Mouse (Mus musculus): ENCODE data around the gene Il16. TPM values are rescaled to one million over a fixed set of nuclear protein-coding genes. Genes with fewer than 3 reads are reported as not detected.

Gene Il16
- polyA plus RNA-seq, 1 experiment from 2014 or later = 2.5 TPM

GRCm38 (mm10) chr7:83644761-83645160 is 100.8 kb downstream of the Il16 start:
- 0 out of 2 replicates have a peak, but pooled peaks cover 2% of the 10 kb centered on the region for H3K4me1 ChIP-seq (replicated peaks; ENCODE audit: control insufficient read depth, insufficient read depth, low read length)
- no peaks in the 10 kb centered on the region for H3K27me3 ChIP-seq (replicated peaks; ENCODE audit: control insufficient read depth, insufficient read depth, low read length)
- H3K9me3 ChIP-seq (ENCODE audit: control insufficient read depth) = no peaks in the 10 kb centered on the region
- TF ChIP-seq CTCF (IDR thresholded peaks at IDR 0.05; ENCODE audit: low read depth) = no peak
- H3K27ac ChIP-seq (ENCODE audit: low read depth, low read length) = no peak overlapping the region
- no peak overlapping the region for H3K4me2 ChIP-seq (replicated peaks; ENCODE audit: low read depth)
- WGBS = 94% methylated on average over 2 of the region's 2 CpGs
- H3K36me3 ChIP-seq (ENCODE audit: control insufficient read depth, insufficient read depth) = peaks cover 35% of the 10 kb centered on the region
- no peak for ATAC-seq
- H3K9ac ChIP-seq (ENCODE audit: low read depth, low read length) = no peak overlapping the region
- no peak overlapping the region for H3K4me3 ChIP-seq (ENCODE audit: low read depth, low read length)

- H3K4me1 ChIP-seq (replicated peaks; ENCODE audit: control insufficient read depth, insufficient read depth, low read length) = 0 out of 2 replicates have a peak, but pooled peaks cover 2% of the 10 kb centered on the region
- 57% methylated on average over 6 of the region's 6 CpGs for WGBS
- no peak overlapping the region for H3K4me2 ChIP-seq (replicated peaks; ENCODE audit: low read depth)
- no peak for TF ChIP-seq CTCF (IDR thresholded peaks at IDR 0.05; ENCODE audit: low read depth)
- no peaks in the 10 kb centered on the region for H3K27me3 ChIP-seq (replicated peaks; ENCODE audit: control insufficient read depth, insufficient read depth, low read length)
- no peak overlapping the region for H3K4me3 ChIP-seq (ENCODE audit: low read depth, low read length)
- no peak overlapping the region for H3K9ac ChIP-seq (ENCODE audit: low read depth, low read length)
- H3K36me3 ChIP-seq (ENCODE audit: control insufficient read depth, insufficient read depth) = peaks cover 44% of the 10 kb centered on the region
- no peak for ATAC-seq
- no peaks in the 10 kb centered on the region for H3K9me3 ChIP-seq (ENCODE audit: control insufficient read depth)
- no peak overlapping the region for H3K27ac ChIP-seq (ENCODE audit: low read depth, low read length)
Measured at GRCm38 (mm10) chr7:83643581-83643980, 101.9 kb downstream of the Il16 start.

- no peaks in the 10 kb centered on the region for H3K27me3 ChIP-seq (replicated peaks; ENCODE audit: control insufficient read depth, insufficient read depth, low read length)
- H3K9ac ChIP-seq (ENCODE audit: low read depth, low read length) = no peak overlapping the region
- no peak overlapping the region for H3K4me3 ChIP-seq (ENCODE audit: low read depth, low read length)
- H3K27ac ChIP-seq (ENCODE audit: low read depth, low read length) = no peak overlapping the region
- 60% methylated on average over 2 of the region's 2 CpGs for WGBS
- H3K4me1 ChIP-seq (replicated peaks; ENCODE audit: control insufficient read depth, insufficient read depth, low read length) = peaks cover 3% of the 10 kb centered on the region; the same call in 1 of the 2 replicates
- no peak for TF ChIP-seq CTCF (IDR thresholded peaks at IDR 0.05; ENCODE audit: low read depth)
- H3K9me3 ChIP-seq (ENCODE audit: control insufficient read depth) = no peaks in the 10 kb centered on the region
- H3K36me3 ChIP-seq (ENCODE audit: control insufficient read depth, insufficient read depth) = peaks cover 66% of the 10 kb centered on the region
- H3K4me2 ChIP-seq (replicated peaks; ENCODE audit: low read depth) = no peak overlapping the region
- ATAC-seq = no peak
Measured at GRCm38 (mm10) chr7:83641163-83641562, 104.4 kb downstream of the Il16 start.

- peaks cover 69% of the 10 kb centered on the region for H3K36me3 ChIP-seq (ENCODE audit: control insufficient read depth, insufficient read depth)
- H3K27ac ChIP-seq (ENCODE audit: low read depth, low read length) = no peak overlapping the region
- no peaks in the 10 kb centered on the region for H3K9me3 ChIP-seq (ENCODE audit: control insufficient read depth)
- H3K4me2 ChIP-seq (replicated peaks; ENCODE audit: low read depth) = no peak overlapping the region
- whole genome bisulfite sequencing = 85% methylated on average over 5 of the region's 5 CpGs
- H3K27me3 ChIP-seq (replicated peaks; ENCODE audit: control insufficient read depth, insufficient read depth, low read length) = no peaks in the 10 kb centered on the region
- no peak overlapping the region for H3K9ac ChIP-seq (ENCODE audit: low read depth, low read length)
- H3K4me1 ChIP-seq (replicated peaks; ENCODE audit: control insufficient read depth, insufficient read depth, low read length) = peaks cover 3% of the 10 kb centered on the region; the same call in 1 of the 2 replicates
- no peak for ATAC-seq
- TF ChIP-seq CTCF (IDR thresholded peaks at IDR 0.05; ENCODE audit: low read depth) = no peak
- H3K4me3 ChIP-seq (ENCODE audit: low read depth, low read length) = no peak overlapping the region
Measured at GRCm38 (mm10) chr7:83640581-83640980, 104.9 kb downstream of the Il16 start.

GRCm38 (mm10) chr7:83639084-83639483 is 106.4 kb downstream of the Il16 start:
- ATAC-seq = peak; percentile 16; the same call in 1 of the 2 replicates
- no peak overlapping the region for H3K27ac ChIP-seq (ENCODE audit: low read depth, low read length)
- H3K36me3 ChIP-seq (ENCODE audit: control insufficient read depth, insufficient read depth) = peaks cover 69% of the 10 kb centered on the region
- no peak overlapping the region for H3K4me2 ChIP-seq (replicated peaks; ENCODE audit: low read depth)
- H3K4me3 ChIP-seq (ENCODE audit: low read depth, low read length) = no peak overlapping the region
- no peaks in the 10 kb centered on the region for H3K9me3 ChIP-seq (ENCODE audit: control insufficient read depth)
- no peak for TF ChIP-seq CTCF (IDR thresholded peaks at IDR 0.05; ENCODE audit: low read depth)
- H3K27me3 ChIP-seq (replicated peaks; ENCODE audit: control insufficient read depth, insufficient read depth, low read length) = no peaks in the 10 kb centered on the region
- peaks cover 8% of the 10 kb centered on the region; the same call in 1 of the 2 replicates for H3K4me1 ChIP-seq (replicated peaks; ENCODE audit: control insufficient read depth, insufficient read depth, low read length)
- 44% methylated on average over 3 of the region's 3 CpGs for WGBS
- no peak overlapping the region for H3K9ac ChIP-seq (ENCODE audit: low read depth, low read length)

GRCm38 (mm10) chr7:83637781-83638583 is 107.5 kb downstream of the Il16 start:
- Histone ChIP-seq H3K9ac (ENCODE audit: low read depth, low read length) (no peak overlapping the region), H3K9me3 (ENCODE audit: control insufficient read depth) (no peaks in the 10 kb centered on the region), H3K27me3 (replicated peaks; ENCODE audit: control insufficient read depth, insufficient read depth, low read length) (no peaks in the 10 kb centered on the region), H3K27ac (ENCODE audit: low read depth, low read length) (peak overlapping the region; percentile 75), H3K4me2 (replicated peaks; ENCODE audit: low read depth) (peak overlapping the region; percentile 13; the same call in 1 of the 2 replicates), H3K36me3 (ENCODE audit: control insufficient read depth, insufficient read depth) (peaks cover 59% of the 10 kb centered on the region), H3K4me3 (ENCODE audit: low read depth, low read length) (no peak overlapping the region), H3K4me1 (replicated peaks; ENCODE audit: control insufficient read depth, insufficient read depth, low read length) (peaks cover 11% of the 10 kb centered on the region; the same call in 1 of the 2 replicates)
- TF ChIP-seq CTCF (IDR thresholded peaks at IDR 0.05; ENCODE audit: low read depth) = no peak
- WGBS = 49% methylated on average over 8 of the region's 8 CpGs
- ATAC-seq = peak; percentile 88

All from intestine, postnatal 0 days (tissue).